Mouse (Mus musculus) lung, embryonic 14.5 days (tissue): ENCODE results near the gene Gstp3. TPM values are rescaled to one million over a fixed set of nuclear protein-coding genes. Genes with fewer than 3 reads are reported as not detected.

Experiments
- ATAC-seq: fragments of 200-750 bp; cut with Nextera tagmentation; 2 replicates; pipeline ENCODE4 v1.8.0; 2017; ENCODE audit warnings: mild to moderate bottlenecking, moderate TSS enrichment, moderate library complexity; ENCODE audit not compliant: insufficient read depth
- DNase-seq: peaks from one replicate; pipeline ENCODE4 v3.0.0-alpha.2; 2015
- H3K27ac ChIP-seq: fragments of 300-500 bp; sonication (generic); 2 replicates; pipeline ENCODE4 v1.5.1; 2014; ENCODE audit warnings: low read depth, mild to moderate bottlenecking, moderate library complexity
- H3K27me3 ChIP-seq: fragments of 300-500 bp; sonication (generic); 2 replicates; pipeline ENCODE4 v1.6.1; 2014; ENCODE audit warnings: low read length, control low read depth; ENCODE audit not compliant: insufficient read depth
- H3K36me3 ChIP-seq: fragments of 300-500 bp; sonication (generic); 2 replicates; pipeline ENCODE4 v1.6.1; 2014; ENCODE audit warnings: control low read depth; ENCODE audit not compliant: insufficient read depth
- H3K4me1 ChIP-seq: fragments of 300-500 bp; sonication (generic); 2 replicates; pipeline ENCODE4 v1.6.1; 2014; ENCODE audit warnings: antibody characterized with exemption, control low read depth; ENCODE audit not compliant: insufficient read depth
- H3K4me2 ChIP-seq: fragments of 300-500 bp; sonication (generic); 2 replicates; pipeline ENCODE4 v1.6.1; 2014; ENCODE audit warnings: mild to moderate bottlenecking
- H3K4me3 ChIP-seq: fragments of 300-500 bp; sonication (generic); 2 replicates; pipeline ENCODE4 v1.5.1; 2014; ENCODE audit warnings: low read depth, low read length
- H3K9ac ChIP-seq: fragments of 300-500 bp; sonication (generic); 2 replicates; pipeline ENCODE4 v1.6.1; 2014
- H3K9me3 ChIP-seq: fragments of 300-500 bp; sonication (generic); 2 replicates; pipeline ENCODE4 v1.6.1; 2016; ENCODE audit warnings: low read depth, low read length, control low read depth
- CTCF ChIP-seq: IDR thresholded peaks from 2 replicates; pipeline ENCODE4 v1.5.1; 2016; ENCODE audit warnings: antibody characterized with exemption, low read depth
- WGBS: fragments of 180-500 bp; shearing (Covaris S2); extraction: QIAGEN DNeasy Blood & Tissue Kit; methylation state at CpG from one replicate; pipeline ENCODE4 v1.1.7; 2014; 5-methylcytosine and 5-hydroxymethylcytosine counted together
- polyA plus RNA-seq: library from polyadenylated mRNA; unstranded; fragments of >200 nt; fragmentation: Nextera tagmentation; extraction: Ambion mirVana; gene quantifications from 2 replicates; pipeline ENCODE4 v1.2.1, GENCODE M21; 2014

The Gstp3 gene
- polyA plus RNA-seq, 1 experiment from 2014 or later = not detected

DNA sequence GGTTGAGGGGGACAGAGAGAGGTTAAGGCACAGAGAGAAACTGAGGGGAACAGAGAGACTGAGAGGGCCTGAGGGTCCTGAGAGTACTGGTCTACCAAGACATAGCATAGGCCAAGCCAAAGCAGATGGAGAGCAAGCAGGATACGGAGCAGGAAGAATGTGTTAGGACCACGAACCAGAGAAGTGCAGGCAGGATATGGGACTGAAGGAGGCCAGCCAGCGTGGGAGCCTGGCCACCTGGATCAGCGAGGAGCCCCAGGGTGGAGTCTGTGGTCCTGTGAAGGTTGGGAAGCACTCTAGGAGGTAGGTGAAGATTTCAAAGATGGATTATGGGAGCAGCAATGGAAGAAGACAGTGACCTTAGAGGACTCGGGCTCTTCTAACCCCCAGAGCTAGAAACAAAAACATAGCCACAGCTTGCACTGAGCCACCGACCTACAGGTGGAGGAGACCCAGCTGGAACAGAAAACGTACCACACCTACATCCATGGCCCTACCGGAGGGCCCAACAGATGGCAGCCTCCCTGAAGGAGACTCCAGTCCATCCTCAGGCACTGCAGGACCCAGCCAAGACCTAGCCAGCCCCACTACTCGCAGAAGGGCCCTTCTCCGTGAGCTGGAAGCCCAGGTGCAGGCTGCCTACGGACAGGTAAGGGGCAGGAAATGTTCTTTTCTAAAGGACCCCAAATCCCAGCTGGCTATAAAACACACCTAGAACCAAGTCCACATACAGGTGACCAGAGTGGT lies 23.0 kb upstream of the Gstp3 start:
- 73% methylated on average over 11 of the region's 11 CpGs for WGBS
- no peak overlapping the region for H3K4me3 ChIP-seq
- no peak overlapping the region for H3K9ac ChIP-seq
- H3K27ac ChIP-seq = no peak overlapping the region
- ATAC-seq (no peak), DNase-seq (no peak)
- H3K4me1 ChIP-seq = no peaks in the 10 kb centered on the region
- no peaks in the 10 kb centered on the region for H3K27me3 ChIP-seq
- H3K36me3 ChIP-seq = no peaks in the 10 kb centered on the region
- H3K4me2 ChIP-seq = no peak overlapping the region
- TF ChIP-seq CTCF = no peak
- no peaks in the 10 kb centered on the region for H3K9me3 ChIP-seq

DNA sequence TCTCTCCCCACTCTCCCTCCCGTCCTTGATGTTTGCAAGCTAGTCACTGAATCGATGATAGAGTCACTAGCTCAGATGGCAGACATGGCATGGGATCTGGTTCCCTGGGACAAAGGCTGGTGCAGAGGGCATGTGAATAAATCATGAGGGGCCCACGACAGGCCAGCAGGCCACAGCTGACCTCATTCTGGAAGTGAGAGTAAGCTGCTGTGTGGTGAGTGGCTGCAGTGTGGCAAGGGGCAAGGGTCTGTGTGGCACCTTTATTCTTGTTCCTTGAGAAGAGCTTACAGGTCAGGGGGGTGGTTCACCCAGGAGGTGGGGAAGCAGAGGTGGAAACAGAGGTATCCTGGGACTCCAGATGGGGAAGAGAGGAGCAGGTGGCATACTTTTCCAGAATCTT lies 22.0 kb upstream of the Gstp3 start, which contains the start of gene Cabp2:
Gene Cabp2 (plus strand): TSS at position 185 of the 400 bp plus-strand sequence.
- DNase-seq (no peak), ATAC-seq (no peak)
- 58% methylated on average over 3 of the region's 3 CpGs for WGBS
- H3K36me3 ChIP-seq = no peaks in the 10 kb centered on the region
- no peak within 1 kb of the TSS for H3K27ac ChIP-seq
- no peaks in the 10 kb centered on the region for H3K4me1 ChIP-seq
- no peak within 1 kb of the TSS for H3K9ac ChIP-seq
- no peak within 1 kb of the TSS for H3K4me3 ChIP-seq
- no peaks in the 10 kb centered on the region for H3K9me3 ChIP-seq
- TF ChIP-seq CTCF = no peak
- H3K4me2 ChIP-seq = no peak within 1 kb of the TSS
- no peaks in the 10 kb centered on the region for H3K27me3 ChIP-seq

DNA sequence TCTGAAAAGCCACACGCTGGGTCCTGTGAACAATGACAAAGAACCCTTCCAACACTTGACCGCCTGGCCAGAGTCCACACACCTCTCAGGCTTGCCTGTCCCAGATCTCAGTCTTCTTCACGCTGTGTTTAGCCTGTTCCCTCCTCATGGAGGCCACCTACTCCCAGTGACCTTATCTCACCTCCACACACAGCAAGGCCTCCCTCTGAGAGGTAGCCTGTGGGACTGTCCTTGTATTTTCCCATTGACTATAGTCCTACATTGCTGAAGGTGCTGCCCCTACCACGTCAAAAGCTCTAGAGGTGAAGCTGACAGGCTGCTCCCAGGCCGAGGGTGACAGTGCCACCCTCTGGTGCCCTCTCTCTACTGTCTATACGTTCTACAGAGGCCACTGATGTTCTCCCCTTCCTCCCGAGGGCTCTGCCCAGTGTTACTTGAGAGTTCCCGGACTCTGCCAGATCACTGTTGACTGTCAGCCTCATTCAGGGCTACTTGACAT lies 21.2 kb upstream of the Gstp3 start:
- Histone ChIP-seq H3K9ac (no peak overlapping the region), H3K4me3 (no peak overlapping the region), H3K9me3 (no peaks in the 10 kb centered on the region), H3K27ac (no peak overlapping the region), H3K27me3 (no peaks in the 10 kb centered on the region), H3K36me3 (no peaks in the 10 kb centered on the region), H3K4me2 (no peak overlapping the region), H3K4me1 (no peaks in the 10 kb centered on the region)
- no peak for ATAC-seq
- WGBS = 54% methylated on average over 8 of the region's 8 CpGs
- TF ChIP-seq CTCF = no peak
- DNase-seq = no peak

DNA sequence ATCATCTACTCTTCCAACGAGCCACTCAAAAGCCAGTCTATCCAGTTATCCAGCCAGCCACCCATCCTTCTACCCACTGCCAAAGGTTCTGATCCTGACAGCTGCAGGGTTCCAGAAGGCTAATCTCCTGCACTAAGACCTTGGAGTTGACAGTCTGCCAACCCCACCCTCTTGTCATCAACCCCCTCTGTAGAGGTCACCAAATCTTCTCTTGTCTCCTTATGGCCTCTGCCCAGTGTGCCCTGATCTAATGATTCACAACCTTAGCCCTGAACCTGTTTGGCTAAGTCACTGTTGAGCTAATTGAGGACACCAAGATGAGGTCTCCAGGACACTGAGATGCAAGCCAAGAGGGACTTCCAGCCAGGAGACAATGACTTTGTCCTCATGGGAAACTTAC lies 20.2 kb upstream of the Gstp3 start:
- no peaks in the 10 kb centered on the region for H3K36me3 ChIP-seq
- no peaks in the 10 kb centered on the region for H3K4me1 ChIP-seq
- H3K4me3 ChIP-seq = no peak overlapping the region
- DNase-seq (no peak), ATAC-seq (no peak)
- H3K4me2 ChIP-seq = no peak overlapping the region
- no peak overlapping the region for H3K9ac ChIP-seq
- H3K9me3 ChIP-seq = no peaks in the 10 kb centered on the region
- no peak for TF ChIP-seq CTCF
- H3K27me3 ChIP-seq = no peaks in the 10 kb centered on the region
- 81% methylated on average over 1 of the region's 1 CpGs for WGBS
- H3K27ac ChIP-seq = no peak overlapping the region

DNA sequence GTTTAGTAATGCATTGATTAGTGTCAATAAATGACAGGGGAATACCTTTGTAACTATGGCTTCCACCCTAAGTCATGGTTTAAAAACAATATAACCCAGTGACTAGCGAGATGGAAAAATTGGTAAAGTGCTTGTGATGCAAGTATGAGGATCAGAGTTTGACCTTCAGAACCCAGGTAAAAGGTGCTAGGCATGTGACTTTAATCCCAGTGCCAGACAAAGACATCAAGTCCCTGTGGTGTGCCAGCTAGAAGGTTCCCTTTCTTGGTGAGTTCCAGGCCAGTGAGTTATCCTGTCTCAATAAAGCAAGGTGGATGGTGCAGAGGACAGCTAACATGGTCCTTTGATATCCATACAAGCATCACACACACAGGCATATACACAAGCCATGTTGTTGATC lies 16.2 kb upstream of the Gstp3 start:
- WGBS = 77% methylated on average over 1 of the region's 1 CpGs

DNA sequence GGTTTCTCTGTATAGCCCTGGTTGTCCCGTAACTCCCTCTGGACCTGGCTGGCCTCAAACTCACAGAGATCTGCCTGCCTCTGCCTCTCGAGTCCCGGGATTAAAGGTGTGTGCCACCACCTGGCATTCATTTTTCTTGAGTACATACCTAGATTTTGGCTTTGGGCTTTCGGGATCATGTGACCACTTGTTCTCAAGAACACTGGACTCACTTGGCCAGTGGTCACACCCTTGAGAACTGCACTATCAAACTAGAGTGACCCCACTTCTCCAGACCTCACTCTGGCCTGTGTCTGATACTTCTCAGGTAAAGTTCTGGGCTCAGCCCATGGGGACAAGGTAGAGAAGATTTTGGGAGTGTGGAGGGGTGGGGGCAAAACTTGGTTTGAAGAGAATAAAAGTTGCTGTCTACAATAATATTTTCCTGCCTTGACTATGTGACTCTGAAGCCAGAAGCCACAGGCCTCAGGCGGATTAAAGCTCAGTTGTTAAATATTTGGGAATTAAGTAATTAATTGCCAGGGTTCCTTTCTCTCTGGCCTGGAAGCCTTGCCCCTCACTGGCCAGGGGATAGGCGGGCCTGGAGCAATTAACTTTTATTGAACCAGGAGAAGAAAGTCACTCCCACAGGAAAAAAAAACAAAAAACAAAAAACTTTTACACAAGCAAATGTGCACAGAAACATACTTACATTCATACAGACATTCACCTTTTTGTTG lies 13.5 kb upstream of the Gstp3 start:
- Histone ChIP-seq H3K4me1 (no peaks in the 10 kb centered on the region), H3K9ac (no peak overlapping the region), H3K4me3 (no peak overlapping the region), H3K36me3 (no peaks in the 10 kb centered on the region), H3K9me3 (no peaks in the 10 kb centered on the region), H3K27ac (no peak overlapping the region), H3K27me3 (0 out of 2 replicates have a peak, but pooled peaks cover 2% of the 10 kb centered on the region), H3K4me2 (no peak overlapping the region)
- ATAC-seq = no peak
- no peak for DNase-seq
- no peak for TF ChIP-seq CTCF
- 79% methylated on average over 6 of the region's 6 CpGs for WGBS

More for the DNA sequence above, 16.2 kb upstream of the Gstp3 start:
- Histone ChIP-seq H3K27ac (no peak overlapping the region), H3K4me1 (no peaks in the 10 kb centered on the region), H3K9me3 (no peaks in the 10 kb centered on the region), H3K9ac (no peak overlapping the region), H3K36me3 (no peaks in the 10 kb centered on the region), H3K4me3 (no peak overlapping the region), H3K27me3 (no peaks in the 10 kb centered on the region), H3K4me2 (no peak overlapping the region)
- TF ChIP-seq CTCF = no peak
- ATAC-seq (no peak), DNase-seq (no peak)

DNA sequence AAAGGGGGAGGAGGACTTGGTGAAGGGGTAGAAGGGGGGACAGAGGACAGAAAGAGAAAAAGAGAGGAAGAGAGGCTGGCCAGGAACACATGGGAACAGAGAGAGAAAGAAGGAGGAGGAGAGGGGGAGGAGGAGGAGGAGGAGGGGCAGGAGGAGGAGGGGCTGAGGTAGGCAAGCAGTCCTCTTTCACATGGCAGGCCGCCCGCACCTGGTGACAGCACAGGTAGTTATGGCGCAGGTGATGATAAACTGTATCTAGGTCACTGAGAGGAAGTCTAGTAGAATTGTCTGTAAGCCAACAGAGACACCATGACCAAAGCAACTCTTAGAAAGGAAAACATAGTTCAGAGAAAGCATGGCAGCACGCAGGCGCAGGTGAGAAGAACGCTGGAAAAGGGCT lies 12.0 kb upstream of the Gstp3 start:
- DNase-seq (no peak), ATAC-seq (no peak)
- no peak overlapping the region for H3K27ac ChIP-seq
- 88% methylated on average over 6 of the region's 6 CpGs for WGBS
- no peak for TF ChIP-seq CTCF
- no peak overlapping the region for H3K4me3 ChIP-seq
- 0 out of 2 replicates have a peak, but pooled peaks cover 2% of the 10 kb centered on the region for H3K27me3 ChIP-seq
- no peaks in the 10 kb centered on the region for H3K4me1 ChIP-seq
- H3K4me2 ChIP-seq = no peak overlapping the region
- H3K9ac ChIP-seq = no peak overlapping the region
- H3K36me3 ChIP-seq = no peaks in the 10 kb centered on the region
- H3K9me3 ChIP-seq = no peaks in the 10 kb centered on the region
